Mouse (Mus musculus): ENCODE measurements at regions not wholly inside any gene's neighbourhood (a gene's known extent, or its start where the extent isn't known, plus 50 kb on each side); places are given as distances from the start of the nearest gene placed in this dataset.

DNA sequence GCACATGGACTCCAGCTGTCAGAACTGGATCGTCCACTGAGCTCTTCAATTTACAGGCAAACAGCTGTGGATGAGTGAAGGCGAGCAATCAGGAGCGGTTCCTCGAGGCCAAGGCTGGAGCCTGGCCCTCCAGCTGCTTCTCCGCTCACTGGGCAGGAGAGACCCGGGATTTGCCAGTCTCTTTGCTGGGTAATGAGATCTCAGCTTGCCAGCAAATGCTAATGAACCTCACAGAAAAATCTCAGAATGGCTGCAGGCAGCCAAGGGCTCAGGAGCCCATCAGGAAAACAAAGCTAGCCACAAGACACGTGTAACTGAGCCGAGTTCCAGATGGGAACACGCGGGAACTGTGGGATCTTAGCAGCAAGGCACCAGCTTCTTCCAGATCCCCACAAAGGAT, 244.2 kb downstream of the Bcor start:
- no peak overlapping the region for H3K27ac ChIP-seq

DNA sequence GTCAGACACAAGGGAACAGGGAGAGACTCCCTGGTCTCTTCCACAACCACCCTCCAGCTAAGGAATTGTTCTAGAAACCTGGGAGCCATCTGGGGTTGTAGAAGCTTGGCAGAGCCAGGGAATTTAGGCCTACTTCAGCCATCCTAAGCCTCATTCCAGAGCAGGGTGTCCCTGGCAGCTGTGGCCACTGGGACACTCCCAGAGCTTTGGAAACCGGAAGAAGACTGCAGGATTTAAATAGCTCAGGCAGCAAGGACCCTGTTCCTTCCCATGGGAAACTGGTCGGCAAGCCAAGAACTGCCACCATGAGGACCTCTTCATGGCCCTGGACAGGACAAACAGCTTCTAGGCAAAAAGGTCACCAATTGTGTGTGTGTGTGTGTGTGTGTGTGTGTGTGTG, 239.9 kb downstream of the Bcor start:
- H3K27me3 ChIP-seq (ENCODE audit: poor library complexity, severe bottlenecking), result peaks cover 98% of the 10 kb centered on the region
- no peak overlapping the region for H3K27ac ChIP-seq
- 75% methylated on average over 2 of the region's 2 CpGs for WGBS
- no peak for DNase-seq (ENCODE audit: extremely low spot score, low spot score)
- no peak overlapping the region for H3K4me3 ChIP-seq
- no peaks in the 10 kb centered on the region for H3K36me3 ChIP-seq (replicated peaks)
- no peaks in the 10 kb centered on the region for H3K9me3 ChIP-seq
- peaks cover 7% of the 10 kb centered on the region for H3K4me1 ChIP-seq

More for the DNA sequence above, 244.2 kb downstream of the Bcor start:
- Histone ChIP-seq H3K27me3 (ENCODE audit: poor library complexity, severe bottlenecking) (peaks cover 94% of the 10 kb centered on the region), H3K36me3 (replicated peaks) (no peaks in the 10 kb centered on the region), H3K4me3 (no peak overlapping the region), H3K4me1 (peaks cover 7% of the 10 kb centered on the region), H3K9me3 (no peaks in the 10 kb centered on the region)
- no peak for DNase-seq (ENCODE audit: extremely low spot score, low spot score)
- 74% methylated on average over 10 of the region's 10 CpGs for WGBS

DNA sequence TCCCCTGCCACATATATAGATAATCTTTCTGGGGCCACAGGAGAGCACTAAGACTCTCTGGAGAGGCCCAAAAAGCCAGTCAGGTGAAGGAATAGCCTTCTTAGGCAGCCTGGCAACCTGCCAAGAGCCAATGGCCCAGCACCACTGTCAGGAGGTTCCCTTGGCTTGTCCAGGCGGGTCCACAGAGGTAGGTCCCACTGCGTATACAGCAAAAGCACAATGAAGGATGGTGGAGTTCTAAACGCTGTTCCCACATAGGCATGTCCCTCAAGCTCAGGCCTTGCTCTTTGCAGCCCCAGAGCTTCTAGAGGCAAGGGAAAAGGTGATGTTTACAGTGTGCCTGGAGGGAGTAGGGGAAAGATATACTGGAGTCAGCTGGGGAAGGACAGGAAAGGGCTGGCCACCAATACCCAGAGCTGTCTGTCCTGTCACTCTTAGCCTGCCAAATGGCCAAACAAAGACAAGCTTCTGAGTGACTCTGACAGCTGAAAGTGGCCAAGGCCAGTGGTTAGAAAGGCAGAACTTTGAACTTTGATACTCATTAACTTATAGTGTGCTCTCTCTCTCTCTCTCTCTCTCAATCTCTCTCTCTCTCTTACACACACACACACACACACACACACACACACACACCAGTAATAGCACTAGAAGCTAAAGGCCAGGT, 235.4 kb downstream of the Bcor start:
- Histone ChIP-seq H3K27me3 (ENCODE audit: poor library complexity, severe bottlenecking) (peaks cover 98% of the 10 kb centered on the region), H3K4me3 (no peak overlapping the region), H3K9me3 (no peaks in the 10 kb centered on the region), H3K4me1 (peaks cover 11% of the 10 kb centered on the region), H3K27ac (no peak overlapping the region), H3K36me3 (replicated peaks) (no peaks in the 10 kb centered on the region)
- 88% methylated on average over 3 of the region's 3 CpGs for WGBS
- no peak for DNase-seq (ENCODE audit: extremely low spot score, low spot score)

DNA sequence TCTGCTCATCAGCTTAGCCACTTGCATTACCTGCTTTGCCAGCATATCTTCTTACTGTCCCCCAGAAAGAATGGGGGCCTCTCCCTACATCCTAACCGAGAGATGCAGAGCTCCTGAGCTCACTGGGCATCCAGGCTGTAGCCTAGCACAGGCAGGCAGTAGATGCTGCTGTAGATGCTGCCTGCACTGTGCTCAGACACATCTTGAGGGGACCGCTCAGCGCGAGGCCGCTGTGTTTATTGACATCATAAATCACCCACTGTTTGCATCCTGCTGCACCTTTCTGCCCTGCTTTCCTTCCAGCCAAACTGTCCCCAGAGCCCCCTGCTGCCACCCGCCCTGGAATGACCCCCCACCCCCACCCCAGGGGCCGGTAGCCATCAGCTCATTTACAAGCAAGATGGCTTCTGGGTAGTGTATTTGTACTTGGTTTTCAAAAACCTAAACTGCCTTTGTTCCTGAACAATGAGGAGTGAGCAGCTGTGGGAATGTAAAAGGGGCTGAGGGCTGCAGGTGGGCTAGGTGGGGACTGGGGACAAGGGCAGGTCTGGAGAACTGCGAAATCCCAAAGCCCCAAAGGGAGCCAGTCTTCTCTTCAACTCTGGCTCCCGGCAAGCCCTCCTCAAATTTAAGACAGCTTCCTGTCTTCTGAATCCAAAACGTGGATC, 233.2 kb downstream of the Bcor start:
- WGBS, result 37% methylated on average over 10 of the region's 10 CpGs
- Histone ChIP-seq H3K27me3 (ENCODE audit: poor library complexity, severe bottlenecking) (peaks cover 100% of the 10 kb centered on the region), H3K4me1 (peaks cover 17% of the 10 kb centered on the region), H3K4me3 (no peak overlapping the region), H3K36me3 (replicated peaks) (no peaks in the 10 kb centered on the region), H3K9me3 (no peaks in the 10 kb centered on the region), H3K27ac (no peak overlapping the region)
- no peak for DNase-seq (ENCODE audit: extremely low spot score, low spot score)

DNA sequence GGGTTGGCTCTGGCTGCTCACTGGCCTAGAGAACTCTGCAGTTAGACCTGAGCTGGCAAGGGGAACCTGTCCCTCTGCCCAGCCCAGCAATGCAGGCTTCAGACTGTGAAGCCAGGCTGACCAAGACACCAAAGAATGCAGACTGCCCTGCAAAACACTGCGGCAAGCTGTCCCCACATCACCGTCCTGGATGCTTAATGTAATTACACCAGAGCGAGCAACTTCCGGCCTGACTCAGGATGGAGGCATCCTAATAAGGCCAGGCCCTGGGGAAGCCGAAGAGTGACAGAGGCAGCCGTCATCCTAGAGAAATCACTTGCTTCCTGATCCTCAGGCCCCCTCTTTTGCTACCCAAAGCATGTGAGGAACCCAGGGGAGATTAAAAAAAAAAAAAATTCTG, 230.7 kb downstream of the Bcor start:
- H3K27me3 ChIP-seq (ENCODE audit: poor library complexity, severe bottlenecking), result peaks cover 90% of the 10 kb centered on the region
- H3K4me3 ChIP-seq, result no peak overlapping the region
- H3K36me3 ChIP-seq (replicated peaks), result no peaks in the 10 kb centered on the region
- WGBS, result 45% methylated on average over 6 of the region's 6 CpGs
- peaks cover 17% of the 10 kb centered on the region for H3K4me1 ChIP-seq
- no peaks in the 10 kb centered on the region for H3K9me3 ChIP-seq
- peak overlapping the region; percentile 25; the same call in 1 of the 2 replicates for H3K27ac ChIP-seq
- no peak for DNase-seq (ENCODE audit: extremely low spot score, low spot score)

DNA sequence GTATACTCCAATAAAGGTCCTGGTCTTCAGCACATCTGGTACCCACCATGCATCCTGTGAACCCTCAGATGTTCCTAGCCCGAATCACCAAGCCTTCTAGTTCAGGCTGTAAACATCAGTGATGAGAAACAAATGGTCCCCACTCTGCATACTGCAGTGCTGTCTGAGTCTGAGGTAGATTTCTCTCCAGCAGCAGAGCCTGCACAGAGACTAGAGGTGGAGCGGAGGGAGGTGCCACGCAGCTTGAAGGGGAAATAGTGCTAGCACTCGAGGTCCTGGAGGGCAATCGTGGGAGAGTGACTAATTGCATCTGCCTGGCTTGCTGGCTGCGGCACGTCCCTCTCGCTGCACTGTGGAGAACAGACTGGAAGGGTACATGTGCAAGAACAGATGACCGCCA, 228.7 kb downstream of the Bcor start:
- DNase-seq (ENCODE audit: extremely low spot score, low spot score), result no peak
- peaks cover 85% of the 10 kb centered on the region for H3K27me3 ChIP-seq (ENCODE audit: poor library complexity, severe bottlenecking)
- H3K4me3 ChIP-seq, result no peak overlapping the region
- WGBS, result 69% methylated on average over 9 of the region's 9 CpGs
- H3K36me3 ChIP-seq (replicated peaks), result no peaks in the 10 kb centered on the region
- peaks cover 17% of the 10 kb centered on the region for H3K4me1 ChIP-seq
- H3K9me3 ChIP-seq, result no peaks in the 10 kb centered on the region
- H3K27ac ChIP-seq, result no peak overlapping the region

DNA sequence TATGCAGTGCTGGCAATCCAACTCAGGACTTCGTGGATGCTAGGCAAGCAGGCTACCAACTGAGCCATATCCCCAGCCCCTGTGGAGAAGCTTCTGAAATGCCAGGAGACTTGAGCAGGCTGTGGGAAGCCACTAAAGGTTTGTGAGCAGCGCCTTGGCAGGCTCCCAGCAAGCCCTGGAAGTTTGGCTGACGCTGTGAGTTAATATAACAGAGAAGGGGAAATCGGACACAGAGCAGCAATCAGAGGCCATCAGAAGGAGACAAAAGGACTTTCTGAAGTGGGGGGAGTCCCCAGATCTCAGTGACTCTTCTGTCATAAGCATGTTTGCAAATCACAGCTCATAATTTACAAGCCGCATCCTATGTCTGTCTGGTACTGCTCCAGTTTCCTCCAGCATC, 224.8 kb downstream of the Bcor start:
- no peak for DNase-seq (ENCODE audit: extremely low spot score, low spot score)
- Histone ChIP-seq H3K4me3 (no peak overlapping the region), H3K27ac (no peak overlapping the region), H3K27me3 (ENCODE audit: poor library complexity, severe bottlenecking) (peaks cover 72% of the 10 kb centered on the region), H3K36me3 (replicated peaks) (no peaks in the 10 kb centered on the region), H3K4me1 (0 out of 2 replicates have a peak, but pooled peaks cover 2% of the 10 kb centered on the region), H3K9me3 (no peaks in the 10 kb centered on the region)
- WGBS, result 73% methylated on average over 5 of the region's 5 CpGs

DNA sequence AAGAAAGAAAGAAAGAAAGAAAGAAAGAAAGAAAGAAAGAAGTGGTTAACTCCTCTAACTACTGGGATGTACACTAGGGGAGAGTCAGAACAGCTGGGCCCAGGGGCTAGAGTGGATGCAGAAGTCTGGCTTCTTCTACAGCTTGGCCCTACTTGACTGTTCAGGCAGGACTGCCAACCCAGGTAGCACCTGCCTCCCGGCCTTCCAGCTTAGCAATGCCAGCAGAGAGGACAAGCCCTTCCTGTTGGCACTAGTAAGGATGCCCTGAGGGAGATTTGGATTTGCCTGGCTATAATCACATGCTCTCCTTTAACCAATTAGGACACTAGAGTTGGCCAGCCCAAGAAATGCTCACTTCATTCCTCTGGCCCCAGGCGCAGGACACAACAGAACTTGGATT, 219.9 kb downstream of the Bcor start:
- H3K27ac ChIP-seq, result no peak overlapping the region
- no peaks in the 10 kb centered on the region for H3K36me3 ChIP-seq (replicated peaks)
- no peak for DNase-seq (ENCODE audit: extremely low spot score, low spot score)
- 92% methylated on average over 2 of the region's 2 CpGs for WGBS
- no peaks in the 10 kb centered on the region for H3K9me3 ChIP-seq
- H3K4me1 ChIP-seq, result peaks cover 11% of the 10 kb centered on the region
- H3K27me3 ChIP-seq (ENCODE audit: poor library complexity, severe bottlenecking), result peaks cover 80% of the 10 kb centered on the region
- H3K4me3 ChIP-seq, result no peak overlapping the region

DNA sequence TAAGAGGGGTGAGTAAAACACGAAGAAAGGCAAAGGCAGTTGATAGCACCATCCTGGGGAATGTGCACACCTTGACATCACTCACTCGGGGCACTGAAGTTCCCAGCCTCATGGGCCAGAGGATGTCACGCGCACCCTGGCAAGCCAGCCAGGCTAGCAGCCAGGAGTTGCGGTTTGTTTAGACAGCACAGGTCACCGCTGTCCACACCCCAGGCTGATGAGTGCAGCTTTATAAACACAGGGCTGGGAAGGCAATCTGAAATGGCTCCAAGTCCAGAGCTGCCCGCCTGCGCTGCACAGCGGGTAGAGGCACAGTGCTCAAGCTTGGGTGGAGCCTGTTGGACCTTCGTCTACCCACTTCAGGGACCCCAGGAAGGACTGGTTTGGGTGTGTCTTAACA, 216.8 kb downstream of the Bcor start:
- WGBS, result 77% methylated on average over 10 of the region's 10 CpGs
- H3K36me3 ChIP-seq (replicated peaks), result no peaks in the 10 kb centered on the region
- H3K4me1 ChIP-seq, result peaks cover 14% of the 10 kb centered on the region
- no peak overlapping the region for H3K27ac ChIP-seq
- H3K27me3 ChIP-seq (ENCODE audit: poor library complexity, severe bottlenecking), result peaks cover 96% of the 10 kb centered on the region
- no peak for DNase-seq (ENCODE audit: extremely low spot score, low spot score)
- no peaks in the 10 kb centered on the region for H3K9me3 ChIP-seq
- no peak overlapping the region for H3K4me3 ChIP-seq

DNA sequence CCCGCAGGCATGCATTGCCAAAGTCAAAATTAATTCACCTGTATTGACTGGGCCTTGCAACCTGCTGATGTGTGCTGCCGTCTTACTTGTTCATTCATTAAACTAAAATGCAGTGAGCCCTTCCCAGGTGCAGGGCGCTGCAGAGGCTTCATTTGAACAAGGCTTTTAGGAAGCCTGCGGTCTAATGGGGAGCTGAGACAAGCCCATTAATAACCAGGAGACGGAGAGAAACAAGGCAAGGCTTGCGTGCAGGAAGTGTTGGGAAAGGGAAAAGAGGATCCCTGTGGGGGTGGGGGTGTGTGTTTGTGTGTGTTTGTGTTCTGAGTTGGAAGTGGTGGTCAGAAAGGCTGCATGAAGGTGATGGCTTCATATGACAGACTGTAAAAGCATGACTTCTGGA, 215.6 kb downstream of the Bcor start:
- Histone ChIP-seq H3K36me3 (replicated peaks) (no peaks in the 10 kb centered on the region), H3K27me3 (ENCODE audit: poor library complexity, severe bottlenecking) (peaks cover 97% of the 10 kb centered on the region)
- WGBS, result 42% methylated on average over 6 of the region's 6 CpGs

DNA sequence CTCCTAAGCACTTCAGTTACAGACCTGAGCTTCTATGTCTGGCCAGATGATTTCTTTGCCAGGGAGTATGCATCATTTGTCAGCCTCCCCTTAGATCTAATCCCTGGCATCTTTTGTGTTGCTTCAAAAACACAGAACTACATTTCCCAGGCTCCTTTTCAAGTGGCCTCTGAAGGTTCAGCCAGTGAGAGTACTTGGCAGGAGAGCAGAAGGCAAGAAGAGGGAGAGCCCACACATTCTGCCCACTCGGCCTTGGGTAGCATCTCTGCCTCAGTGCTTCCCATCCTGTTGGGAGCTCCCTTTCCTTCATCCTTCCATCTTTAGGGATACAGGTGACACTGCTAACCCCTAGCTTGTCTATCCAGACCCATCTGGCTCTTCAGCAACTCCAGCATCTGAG, 214.9 kb downstream of the Bcor start:
- no peaks in the 10 kb centered on the region for H3K36me3 ChIP-seq (replicated peaks)
- WGBS, result 33% methylated on average over 1 of the region's 1 CpGs
- no peak for DNase-seq (ENCODE audit: extremely low spot score, low spot score)
- H3K4me3 ChIP-seq, result no peak overlapping the region
- no peaks in the 10 kb centered on the region for H3K9me3 ChIP-seq
- H3K27me3 ChIP-seq (ENCODE audit: poor library complexity, severe bottlenecking), result peaks cover 99% of the 10 kb centered on the region
- peaks cover 14% of the 10 kb centered on the region for H3K4me1 ChIP-seq
- no peak overlapping the region for H3K27ac ChIP-seq

More for the DNA sequence above, 215.6 kb downstream of the Bcor start:
- no peaks in the 10 kb centered on the region for H3K9me3 ChIP-seq
- no peak overlapping the region for H3K4me3 ChIP-seq
- DNase-seq (ENCODE audit: extremely low spot score, low spot score), result no peak
- no peak overlapping the region for H3K27ac ChIP-seq
- H3K4me1 ChIP-seq, result peaks cover 14% of the 10 kb centered on the region

DNA sequence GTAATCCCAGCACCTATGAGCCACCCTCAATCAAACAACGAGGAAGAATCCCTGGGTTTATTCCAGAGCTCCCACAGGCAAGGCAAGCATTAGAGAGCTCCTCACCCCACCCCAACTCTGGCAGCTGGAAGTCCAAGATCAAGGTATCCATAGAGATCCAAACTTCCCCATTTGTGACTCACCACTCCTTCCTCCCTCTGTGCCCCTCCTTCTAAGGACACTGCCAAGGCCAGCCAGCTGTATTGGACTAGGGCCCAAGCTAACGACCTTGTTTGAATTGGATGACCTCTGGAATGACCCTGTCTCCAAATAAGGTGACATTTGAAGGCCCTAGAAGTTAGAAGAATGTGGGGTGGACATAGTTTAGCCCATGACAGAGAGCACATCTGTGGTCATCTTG, 208.0 kb downstream of the Bcor start:
- H3K9me3 ChIP-seq, result peaks cover 8% of the 10 kb centered on the region; the same call in 1 of the 2 replicates
- no peaks in the 10 kb centered on the region for H3K36me3 ChIP-seq (replicated peaks)
- peaks cover 72% of the 10 kb centered on the region for H3K27me3 ChIP-seq (ENCODE audit: poor library complexity, severe bottlenecking)
- 73% methylated on average over 2 of the region's 2 CpGs for WGBS
- no peak overlapping the region for H3K27ac ChIP-seq
- H3K4me3 ChIP-seq, result no peak overlapping the region
- no peak for DNase-seq (ENCODE audit: extremely low spot score, low spot score)
- no peaks in the 10 kb centered on the region for H3K4me1 ChIP-seq

DNA sequence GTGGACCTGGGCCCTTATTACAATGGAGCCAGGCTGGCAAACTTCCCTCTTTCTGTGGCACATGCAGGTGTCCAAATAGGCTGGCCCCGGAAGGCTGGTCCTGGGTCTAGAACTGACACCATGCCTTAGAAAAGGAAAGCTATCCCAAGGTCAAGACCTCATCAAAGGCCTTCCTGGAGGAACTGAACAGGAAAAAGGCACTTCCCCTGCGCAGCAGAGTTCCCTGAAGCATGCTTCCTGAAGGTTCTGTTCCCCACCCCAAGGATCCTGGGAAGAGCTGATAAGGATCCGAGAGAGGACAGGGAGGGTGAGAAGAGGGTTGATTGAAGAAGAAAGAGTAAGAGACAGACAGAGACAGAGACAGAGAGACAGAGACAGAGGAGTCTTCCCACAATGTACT, 204.0 kb downstream of the Bcor start:
- no peak for DNase-seq (ENCODE audit: extremely low spot score, low spot score)
- Histone ChIP-seq H3K27ac (no peak overlapping the region), H3K9me3 (peaks cover 8% of the 10 kb centered on the region; the same call in 1 of the 2 replicates), H3K36me3 (replicated peaks) (no peaks in the 10 kb centered on the region), H3K27me3 (ENCODE audit: poor library complexity, severe bottlenecking) (peaks cover 63% of the 10 kb centered on the region), H3K4me1 (no peaks in the 10 kb centered on the region; the same call in 1 of the 2 replicates), H3K4me3 (no peak overlapping the region)
- WGBS, result 88% methylated on average over 3 of the region's 3 CpGs

Data from forebrain, embryonic 10.5 days (tissue).